Mouse (Mus musculus) induced T-regulatory cell, adult 2 months (primary cell): ENCODE data around the gene Cep78.

Experiments
- DNase-seq: peaks from one replicate; pipeline ENCODE4 v3.0.0-alpha.2; 2012; ENCODE audit warnings: low read depth

Cep78 gene

DNA sequence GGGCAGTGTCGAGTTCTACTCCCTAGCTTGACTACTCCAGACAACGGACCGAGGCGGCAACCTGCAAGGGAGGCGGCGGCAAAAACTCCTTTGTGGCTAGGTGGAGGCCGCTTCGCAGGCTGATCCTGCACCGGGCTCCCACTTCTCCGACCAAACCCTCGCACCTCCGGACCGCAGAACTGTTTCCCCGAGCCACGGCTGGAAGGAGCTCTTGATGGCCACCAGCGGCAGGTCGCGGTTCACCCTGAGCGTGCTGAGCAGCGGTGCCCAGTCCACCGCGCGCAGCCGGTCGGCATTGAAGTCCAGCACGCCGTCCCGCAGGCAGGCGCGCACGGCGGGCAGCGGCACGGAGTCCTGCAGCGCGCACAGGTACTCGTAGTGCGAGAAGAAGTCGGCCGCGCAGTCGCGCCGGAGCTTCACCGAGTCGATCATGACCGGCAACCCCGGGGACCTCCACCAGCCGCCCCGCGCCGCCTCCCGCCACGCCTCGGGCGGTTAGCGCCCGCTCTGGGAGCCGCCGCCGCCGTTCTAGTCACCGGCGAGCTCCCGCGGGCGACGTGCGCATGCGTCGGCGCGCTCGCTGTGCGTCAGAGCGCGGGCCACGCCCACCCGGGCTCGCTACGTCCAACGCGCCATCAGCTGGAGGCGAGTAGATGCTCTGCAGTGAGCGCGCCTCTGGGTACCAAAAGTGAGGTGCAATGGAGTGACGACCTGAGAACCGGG lies at the start of gene Cep78:
Gene Cep78 (minus strand): TSS at position 541 of the 723 bp plus-strand sequence.
- peak; percentile 95 for DNase-seq

DNA sequence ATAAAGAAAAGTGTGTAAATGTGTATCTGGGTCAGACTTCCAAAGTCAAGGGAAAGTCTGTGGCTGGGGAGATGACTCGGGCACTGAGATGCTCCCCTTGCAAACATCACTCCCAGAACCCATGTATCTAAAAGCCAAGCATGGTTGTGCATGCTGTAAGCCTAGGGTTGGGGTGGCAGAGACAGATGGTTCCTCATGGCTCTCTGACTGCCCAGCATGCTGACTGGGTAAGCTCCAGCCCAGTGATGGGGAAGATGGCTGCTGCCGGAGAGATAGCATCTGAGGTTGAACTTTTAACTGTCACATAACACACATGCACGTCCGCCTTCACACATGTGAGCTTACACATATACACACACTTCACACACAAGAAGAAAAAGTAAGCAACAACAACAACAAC lies 46.5 kb upstream of the Cep78 start:
- no peak for DNase-seq

DNA sequence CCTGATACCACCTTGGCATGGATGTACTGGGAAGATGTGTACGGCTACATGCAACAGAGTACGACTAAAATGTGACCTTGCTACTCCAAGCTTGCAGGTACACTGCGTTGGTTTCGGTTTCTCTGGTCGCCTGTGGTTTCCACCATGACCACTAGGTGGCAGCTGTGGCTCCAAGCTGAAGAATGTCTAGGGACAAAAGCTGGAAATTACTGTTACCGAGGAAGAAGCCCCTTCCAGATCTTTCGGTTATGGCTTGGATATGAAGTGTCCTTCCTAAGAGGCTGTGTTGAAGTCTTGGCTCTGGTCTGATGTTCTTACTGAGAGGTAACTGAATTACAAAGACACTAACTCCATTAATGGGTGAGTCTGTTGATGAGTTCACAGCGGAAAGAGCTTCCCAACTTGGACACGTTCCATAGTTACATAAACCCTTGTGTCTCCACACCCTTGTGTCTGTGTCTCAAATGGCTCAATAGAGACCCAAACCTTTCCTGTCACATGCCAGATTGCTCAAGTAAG lies 44.5 kb upstream of the Cep78 start:
- DNase-seq: peak; percentile 21

DNA sequence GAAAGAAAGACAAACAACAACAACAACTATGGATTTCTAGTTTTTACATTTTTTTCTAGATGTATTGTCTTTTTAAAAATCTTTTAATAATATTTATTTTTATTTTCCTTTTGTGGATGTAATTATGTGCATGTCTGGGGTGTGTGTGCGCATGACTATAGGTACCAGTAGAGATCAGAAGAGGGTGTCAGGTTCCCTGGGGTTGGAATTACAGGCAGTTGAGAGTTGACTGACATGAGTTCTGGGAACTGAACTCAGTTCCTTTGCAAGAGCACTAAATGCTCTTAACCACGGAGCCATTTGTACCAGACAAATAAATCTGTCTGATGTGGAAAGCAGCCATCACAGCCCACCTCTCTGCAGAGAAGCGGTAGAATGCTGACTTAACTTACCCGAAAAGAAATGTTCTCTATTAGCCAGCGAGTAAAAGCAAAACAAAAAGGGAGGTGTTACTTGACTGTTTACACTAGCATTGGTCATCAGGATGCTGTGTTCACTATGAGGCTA lies 44.0 kb upstream of the Cep78 start:
- peak; percentile 75 for DNase-seq

DNA sequence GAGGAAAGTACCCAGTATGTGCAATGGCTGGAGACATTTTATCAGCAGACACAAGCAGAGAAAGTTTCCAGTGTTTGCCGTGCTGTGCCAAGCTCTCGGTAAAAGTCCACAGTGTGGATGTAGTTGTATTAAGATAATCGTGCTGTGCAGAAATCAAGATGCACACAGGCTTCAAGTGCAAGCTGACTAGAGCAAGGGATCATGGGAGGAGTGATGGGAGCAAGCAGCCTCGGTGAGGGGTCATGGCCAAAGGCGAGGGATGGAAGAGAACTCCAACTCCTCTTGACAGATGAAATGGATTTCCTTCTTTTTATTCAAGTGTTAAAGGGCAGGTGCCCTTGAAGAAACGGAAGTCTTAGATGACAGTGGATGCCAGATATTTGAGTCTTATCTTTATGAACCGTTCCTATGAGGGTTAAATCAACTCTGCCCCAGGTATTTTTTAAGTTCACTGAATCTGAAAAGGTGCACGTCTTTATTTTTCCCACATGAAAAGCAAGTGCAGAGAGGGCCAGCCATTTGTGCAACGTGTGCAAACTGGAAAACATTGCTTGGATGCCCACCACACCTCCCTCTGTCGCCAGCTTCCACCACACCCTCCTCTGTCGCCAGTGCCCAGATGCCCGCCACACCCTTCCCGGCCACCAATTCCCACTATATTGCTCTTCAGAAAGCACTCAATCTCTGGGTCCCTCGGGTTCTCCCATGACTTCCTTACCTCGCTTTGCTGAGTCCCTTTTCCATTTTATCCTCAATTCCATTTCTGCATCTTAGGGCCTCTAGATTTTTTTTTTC lies 43.3 kb upstream of the Cep78 start:
- DNase-seq: no peak

DNA sequence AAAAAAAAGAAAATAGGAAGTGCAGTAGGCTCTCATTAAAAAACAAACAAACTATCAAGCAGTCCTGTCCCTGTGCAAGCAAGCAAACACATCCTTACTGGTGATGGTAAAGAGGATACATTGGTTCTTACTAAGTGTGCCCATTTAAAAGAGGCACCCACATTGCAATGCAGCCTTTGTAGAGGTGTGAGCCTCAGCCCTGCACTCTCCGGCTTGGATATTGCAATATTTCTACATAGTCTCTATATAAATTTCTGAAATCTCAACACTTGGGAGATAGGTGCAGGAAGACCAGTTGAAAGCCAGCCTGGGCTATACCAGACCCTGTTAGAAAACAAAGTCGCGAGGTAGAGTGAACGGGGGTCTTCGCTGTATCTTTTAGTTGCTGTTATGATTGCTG lies 41.5 kb upstream of the Cep78 start:
- no peak for DNase-seq

DNA sequence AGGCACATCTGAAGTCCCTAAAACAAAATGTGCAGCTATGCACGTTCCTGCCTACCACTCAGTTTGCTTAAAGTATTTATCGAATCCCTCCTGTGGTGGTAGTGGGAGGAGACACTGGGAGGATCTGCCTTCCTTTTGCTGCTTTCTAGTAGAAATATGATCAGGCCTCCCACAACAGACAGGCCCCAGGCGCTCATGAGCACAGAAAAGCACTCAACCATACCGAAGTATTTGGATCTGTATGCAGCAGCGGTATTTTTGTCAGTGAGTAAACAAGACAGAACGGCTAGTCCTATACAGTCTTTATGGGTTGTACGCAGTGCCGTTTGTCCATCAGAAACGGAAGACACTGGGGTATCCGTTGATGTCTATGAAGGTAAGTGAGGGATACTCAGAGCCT lies 37.4 kb upstream of the Cep78 start:
- DNase-seq: no peak

DNA sequence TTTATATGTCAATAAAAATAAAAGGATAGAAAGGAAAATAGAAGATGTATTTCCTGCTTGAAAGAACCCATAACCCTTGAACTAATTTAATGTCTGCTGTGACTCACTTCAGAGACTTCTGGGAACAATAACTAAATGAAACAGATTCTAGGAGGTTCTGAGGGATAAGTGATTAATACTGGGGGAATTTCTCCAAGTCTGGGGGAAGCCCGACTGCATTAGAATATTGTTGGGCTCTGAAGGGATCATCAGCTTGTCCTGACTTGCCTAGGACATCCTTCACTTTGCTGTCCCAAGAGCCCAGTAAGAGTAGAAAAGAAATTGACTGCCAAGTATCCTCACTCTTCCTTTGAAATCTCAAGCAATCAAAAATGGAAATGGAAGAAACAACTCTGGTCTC lies 31.4 kb upstream of the Cep78 start:
- no peak for DNase-seq

DNA sequence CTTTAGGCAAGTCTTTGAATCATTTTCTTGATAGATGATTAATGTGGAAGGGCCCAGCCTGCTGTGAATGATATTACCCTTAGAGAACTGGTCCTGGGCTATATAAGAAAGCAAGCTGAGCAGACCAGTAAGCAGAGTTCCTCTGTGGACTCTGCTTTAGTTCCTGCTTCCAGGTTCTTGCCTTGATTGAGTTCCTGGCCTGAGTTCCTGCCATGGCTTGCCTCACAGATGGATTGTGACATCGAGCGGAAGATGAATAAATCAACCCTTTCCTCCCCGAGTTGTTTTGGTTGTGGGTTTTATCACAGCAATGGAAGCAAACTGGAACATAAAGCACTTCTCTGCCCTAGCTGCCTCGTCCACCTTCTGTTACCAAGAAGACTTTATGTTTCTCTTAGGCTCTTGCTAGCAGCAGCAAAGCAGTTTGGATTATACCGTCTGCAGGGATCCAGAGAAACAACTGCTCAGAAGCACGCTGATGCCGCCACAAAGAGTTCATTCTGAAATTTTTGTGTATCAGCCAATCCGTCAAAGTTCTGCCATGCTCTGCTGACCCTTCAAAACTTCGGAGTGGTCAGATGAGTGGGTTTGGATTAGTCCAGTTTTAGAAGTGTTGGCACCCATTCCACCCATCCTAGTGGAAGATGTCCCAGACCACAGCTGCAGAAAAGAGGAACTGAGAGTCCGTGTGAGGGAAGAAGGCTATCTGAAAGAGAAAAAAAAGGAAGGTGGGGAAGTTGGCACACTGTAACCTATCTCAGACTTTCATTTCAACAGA lies 30.6 kb upstream of the Cep78 start:
- DNase-seq: no peak

DNA sequence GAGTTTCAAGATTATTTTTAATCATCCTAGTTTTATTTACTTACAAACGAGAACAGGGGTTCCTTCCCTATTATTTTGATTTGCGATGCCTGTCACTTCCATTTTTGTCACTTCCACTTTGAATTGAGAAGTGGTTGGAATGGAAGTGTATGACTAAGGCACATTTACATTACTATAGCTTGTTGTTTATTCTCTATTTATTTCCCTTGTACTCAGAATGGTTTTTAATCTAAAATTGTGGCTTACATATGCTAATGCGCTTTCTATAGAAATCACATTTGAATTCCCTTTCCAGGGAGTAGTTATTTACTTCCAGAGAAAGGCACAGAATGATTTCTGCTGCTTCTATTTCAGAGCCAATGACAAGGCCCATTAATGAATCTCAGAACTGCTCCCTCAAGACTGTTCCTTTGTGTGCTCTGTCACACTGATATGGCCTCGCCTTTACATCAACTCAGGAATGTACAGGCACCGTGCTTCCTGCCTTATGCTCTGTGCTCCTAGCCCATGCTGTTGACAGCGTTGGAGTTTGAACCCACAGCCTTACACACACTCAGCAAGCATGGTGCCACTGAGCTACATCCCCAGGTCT lies 25.1 kb upstream of the Cep78 start:
- no peak for DNase-seq

DNA sequence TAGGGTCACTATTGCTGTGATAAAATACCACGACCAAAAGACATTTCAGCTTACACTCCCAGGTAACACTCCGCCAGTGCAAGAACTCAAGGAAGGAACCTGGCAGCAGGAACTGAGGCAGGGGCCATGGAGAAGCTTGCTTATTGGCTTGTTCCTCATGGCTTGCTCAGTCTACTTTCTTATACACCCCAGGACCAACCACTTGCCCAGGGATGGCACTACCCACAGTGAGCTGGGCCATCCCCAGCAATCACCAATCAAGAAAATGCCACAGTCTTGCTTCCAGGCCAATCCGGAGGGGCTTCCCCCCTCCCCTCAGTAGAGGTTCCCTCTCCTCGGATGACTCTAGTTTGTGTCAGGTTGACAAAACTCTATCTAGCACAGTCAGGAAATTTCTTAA lies 24.3 kb upstream of the Cep78 start:
- DNase-seq: no peak

DNA sequence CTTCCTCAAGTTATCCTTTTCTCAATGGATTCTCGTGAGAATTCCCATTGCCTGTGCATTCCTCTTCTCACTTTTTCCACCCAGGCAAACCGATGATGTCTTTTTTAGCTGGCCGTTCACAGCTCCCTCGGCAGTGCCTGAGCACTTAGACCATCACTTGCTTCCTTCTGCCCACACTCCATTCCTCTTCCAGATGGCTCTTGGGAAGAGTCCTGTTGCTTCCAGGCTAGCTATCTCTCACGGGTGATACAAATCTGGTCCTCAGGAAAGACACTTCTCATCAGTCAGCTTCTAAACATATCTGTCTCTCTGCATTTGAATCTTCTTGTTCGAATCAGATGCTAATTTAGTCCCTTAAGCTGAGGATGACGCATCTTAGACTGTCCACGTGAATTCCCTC lies 22.3 kb upstream of the Cep78 start:
- no peak for DNase-seq

DNA sequence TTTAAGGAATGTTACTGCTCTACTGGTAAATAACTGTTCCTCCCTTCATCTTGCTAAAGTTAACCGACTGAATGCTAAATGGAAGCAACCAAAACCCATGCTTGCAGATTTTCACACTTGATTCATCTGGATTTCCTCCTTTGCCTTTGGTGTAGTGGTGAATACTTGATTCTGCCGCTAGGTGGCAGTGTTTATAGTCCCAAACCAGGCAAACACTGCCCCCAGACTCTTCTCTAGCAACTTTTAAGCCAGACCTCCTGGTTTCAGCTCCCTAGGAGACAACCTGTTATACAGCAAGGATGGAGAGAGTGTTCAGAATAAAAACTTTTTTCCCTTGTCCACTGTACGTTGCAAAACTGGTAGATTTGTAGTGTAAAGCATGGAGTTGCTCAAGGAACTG lies 13.4 kb upstream of the Cep78 start:
- peak; percentile 79 for DNase-seq

DNA sequence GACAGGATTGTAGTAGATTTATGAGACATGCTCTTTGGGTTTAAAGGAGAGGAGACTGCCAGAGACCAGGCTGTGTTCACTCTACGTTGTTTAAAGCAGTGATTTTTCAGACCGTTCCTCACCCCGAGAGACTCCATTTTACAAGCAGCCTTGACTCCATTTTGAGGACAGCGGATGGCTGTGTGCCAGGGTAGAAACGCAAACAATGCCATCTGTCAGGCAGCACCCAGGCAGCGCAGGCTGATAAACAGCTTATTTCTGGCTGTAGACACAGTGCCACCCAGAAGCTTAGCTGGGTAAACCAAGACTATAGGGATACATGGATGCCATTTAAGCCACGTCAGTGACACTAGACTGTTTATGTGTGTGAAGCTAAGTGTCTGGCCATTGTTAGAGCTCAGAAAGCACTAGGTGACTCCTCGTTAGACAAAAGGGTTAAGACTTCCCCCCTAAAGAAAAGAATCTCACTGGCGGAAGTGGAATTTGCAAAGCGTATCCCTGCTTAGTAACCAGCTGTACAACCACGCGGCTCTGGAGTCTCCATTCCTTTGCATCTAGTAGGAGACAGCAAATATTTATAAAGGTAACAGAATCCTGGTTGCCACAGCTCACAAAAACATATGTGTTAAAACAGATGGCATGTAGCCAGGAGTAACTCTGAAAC lies 12.2 kb upstream of the Cep78 start:
- no peak for DNase-seq

DNA sequence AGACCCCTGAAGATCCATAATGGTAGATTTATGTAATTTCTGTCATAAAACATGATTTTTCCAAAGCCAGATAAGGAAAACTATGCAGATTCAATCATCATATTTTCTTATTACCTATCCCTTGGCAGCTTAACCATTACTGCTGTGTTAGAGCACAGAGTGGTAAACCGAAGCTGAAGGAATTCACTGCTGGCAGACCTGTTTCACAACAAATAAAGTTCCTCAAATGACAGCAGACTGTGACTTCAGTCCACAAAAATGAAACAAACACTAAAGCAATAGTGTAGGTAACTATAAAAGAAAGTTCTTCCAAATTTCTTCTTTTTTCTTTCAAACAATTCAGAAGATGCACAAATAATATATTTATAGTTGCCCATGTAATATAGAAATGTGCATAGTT lies 5.3 kb upstream of the Cep78 start:
- DNase-seq: no peak

DNA sequence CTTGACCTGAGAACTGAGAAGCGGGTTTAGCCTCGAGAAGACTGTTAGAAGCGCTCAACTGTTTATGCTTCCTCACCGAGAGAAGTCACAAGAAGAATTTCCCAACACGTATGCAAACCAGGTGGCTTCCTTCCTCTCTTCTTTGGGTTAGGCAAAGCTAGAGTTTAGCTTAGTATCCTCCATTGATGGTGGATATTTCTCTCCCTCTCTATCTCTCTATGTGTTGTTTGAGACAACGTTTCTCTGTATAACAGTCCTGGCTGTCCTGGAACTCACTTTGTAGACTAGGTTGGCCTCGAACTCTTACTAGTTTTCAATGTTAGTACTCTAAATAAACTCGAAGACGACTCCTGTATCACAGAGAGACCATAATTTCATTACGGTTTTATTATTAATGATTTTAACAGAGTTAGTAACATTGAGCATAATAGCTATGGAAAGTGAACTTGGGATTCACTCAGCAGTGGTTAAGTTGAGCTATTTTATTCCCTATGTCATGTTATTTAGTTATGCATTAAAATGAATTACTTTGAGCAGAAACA lies 454 bp upstream of the Cep78 start:
- no peak for DNase-seq

DNA sequence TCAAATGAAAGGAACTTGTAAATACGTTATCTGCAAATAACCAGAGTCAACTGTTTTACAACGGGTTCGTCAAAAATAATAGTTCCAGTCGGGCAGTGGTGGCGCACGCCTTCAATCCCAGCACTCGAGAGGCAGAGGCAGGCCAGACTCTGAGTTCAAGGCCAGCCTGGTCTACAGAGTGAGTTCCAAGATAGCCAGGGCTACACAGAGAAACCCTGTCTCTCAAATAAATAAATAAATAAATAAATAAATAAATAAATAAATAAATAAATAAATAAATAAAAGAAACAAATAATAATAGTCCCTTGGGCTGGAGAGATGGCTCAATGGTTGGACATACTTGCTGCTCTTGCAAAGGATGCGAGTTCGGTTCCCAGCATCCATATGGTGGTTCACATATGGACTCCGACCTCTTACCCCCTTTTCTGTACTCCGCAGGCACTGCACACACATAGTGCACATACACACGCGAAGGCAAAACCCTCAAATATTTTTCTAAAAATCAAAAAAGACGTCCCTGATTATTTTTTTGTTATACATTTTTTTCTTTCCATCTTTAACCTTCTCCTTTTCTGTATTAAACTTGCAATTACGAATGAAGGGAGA lies 947 bp downstream of the Cep78 start:
- no peak for DNase-seq

DNA sequence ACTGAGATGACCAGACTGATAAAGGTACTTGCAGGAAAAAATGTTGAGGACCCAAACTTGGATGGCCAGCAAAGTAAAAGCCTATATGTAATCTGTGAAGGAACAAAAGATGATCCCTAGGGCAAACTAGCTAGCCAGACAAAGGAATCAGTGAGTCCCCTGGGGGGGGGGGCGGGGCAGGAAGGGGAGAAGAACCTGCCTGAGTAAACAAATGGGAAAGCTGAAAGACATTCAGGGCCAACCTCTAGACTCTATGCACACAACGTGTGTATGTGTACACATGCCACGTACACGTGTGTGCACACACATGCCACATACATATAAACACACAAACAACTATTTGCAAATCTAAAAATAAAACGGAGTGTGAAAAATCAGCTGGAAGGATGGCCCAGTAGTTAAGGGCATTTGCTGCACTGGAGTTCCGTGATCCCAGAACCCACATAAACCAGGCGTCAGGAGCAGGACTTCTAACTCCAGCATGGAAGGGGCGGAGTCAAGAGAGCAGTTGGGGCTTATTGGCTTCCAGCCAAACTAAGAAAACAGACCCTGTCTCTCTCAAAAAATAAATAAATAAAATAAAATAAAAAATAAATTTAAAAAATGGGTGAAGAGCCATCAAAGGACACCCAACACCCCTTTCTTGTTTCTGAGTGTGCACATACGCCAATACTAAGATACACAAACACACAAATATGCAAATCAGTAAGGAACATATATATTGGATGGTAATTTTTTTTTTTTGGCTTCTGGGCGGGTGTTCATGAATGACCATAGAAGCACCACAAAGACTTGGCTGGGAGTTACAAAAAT lies 1.7 kb downstream of the Cep78 start:
- no peak for DNase-seq

DNA sequence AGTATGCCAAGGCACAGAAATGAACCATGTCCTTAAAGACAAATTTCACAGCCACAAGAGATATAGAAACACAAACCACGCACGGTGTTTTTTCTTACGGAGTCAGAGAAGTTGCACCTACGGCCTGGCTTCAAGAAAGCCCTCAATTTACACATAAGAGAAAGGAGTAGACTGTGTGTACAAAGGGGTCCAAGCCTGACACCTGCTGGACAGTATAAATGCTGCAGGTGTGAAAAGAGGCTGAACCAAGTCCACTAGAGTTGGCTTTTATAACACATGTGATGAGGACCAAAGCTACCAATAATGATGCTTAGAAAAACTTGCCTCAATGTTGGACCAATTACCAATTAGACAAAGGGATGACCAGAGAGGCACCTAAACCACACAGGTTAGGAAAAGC lies 2.9 kb downstream of the Cep78 start:
- DNase-seq: peak; percentile 83

DNA sequence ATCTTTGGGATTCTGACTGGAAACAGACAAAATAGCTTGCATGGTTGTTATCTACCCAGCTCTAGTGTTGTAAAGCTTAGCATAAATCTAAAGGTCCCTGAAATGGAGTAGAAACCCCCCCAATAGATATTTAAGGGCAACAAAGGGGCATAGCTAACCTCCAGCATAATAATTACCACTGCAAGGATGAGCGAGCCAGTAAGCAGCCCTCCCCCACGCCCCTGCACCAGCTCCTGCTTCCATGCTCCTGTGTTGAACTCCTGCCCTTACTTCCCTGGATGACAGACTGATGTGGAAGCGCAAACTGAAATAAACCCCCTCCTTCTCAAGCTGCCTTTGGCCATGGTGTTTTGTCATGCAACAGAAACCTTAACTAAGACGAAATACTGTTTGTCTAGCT lies 11.4 kb downstream of the Cep78 start:
- no peak for DNase-seq
